Mouse (Mus musculus) embryonic fibroblast, embryonic 13.5 days (primary cell): Measurements from ENCODE around the gene Arid1b. TPM values are rescaled to one million over a fixed set of nuclear protein-coding genes. Genes with fewer than 3 reads are reported as not detected.

Experiments
- H3K27ac ChIP-seq: 2 replicates; pipeline ENCODE4 v1.5.1; 2012; ENCODE audit warnings: low read length, control low read depth, inconsistent platforms; ENCODE audit not compliant: insufficient read depth
- H3K4me1 ChIP-seq: 2 replicates; pipeline ENCODE4 v1.6.1; 2011; ENCODE audit warnings: low read length; ENCODE audit not compliant: control insufficient read depth, insufficient read depth
- H3K4me3 ChIP-seq: 2 replicates; pipeline ENCODE4 v1.5.1; 2011; ENCODE audit warnings: mild to moderate bottlenecking, control low read depth, low read length; ENCODE audit not compliant: insufficient read depth
- CTCF ChIP-seq: IDR thresholded peaks from 2 replicates; pipeline ENCODE4 v1.5.1; 2011; ENCODE audit warnings: mild to moderate bottlenecking, control low read depth, low read length, moderate library complexity, borderline replicate concordance; ENCODE audit not compliant: insufficient read depth
- POLR2A ChIP-seq: IDR thresholded peaks from 2 replicates; pipeline ENCODE4 v1.6.1; 2011; ENCODE audit warnings: low read depth, mild to moderate bottlenecking, control low read depth, low read length, moderate library complexity
- polyA plus RNA-seq: library from polyadenylated mRNA; stranded (reverse); fragments of >200 nt; gene quantifications from 2 replicates; pipeline ENCODE4 v1.2.4, GENCODE M21; 2011; ENCODE audit warnings: low read depth; ENCODE audit not compliant: missing spikeins, insufficient read length

Arid1b gene
- polyA plus RNA-seq, 1 experiment = 21.7 TPM

- TF ChIP-seq POLR2A (no peak), CTCF (no peak)
- Histone ChIP-seq H3K4me3 (no peak overlapping the region), H3K27ac (no peak overlapping the region), H3K4me1 (peaks cover 6% of the 10 kb centered on the region)
Measured at GRCm38 (mm10) chr17:5133831-5134230, 139.7 kb downstream of the Arid1b start.

GRCm38 (mm10) chr17:5134271-5134670 lies 140.1 kb downstream of the Arid1b start:
- TF ChIP-seq POLR2A (no peak), CTCF (no peak)
- Histone ChIP-seq H3K4me1 (peaks cover 6% of the 10 kb centered on the region), H3K4me3 (no peak overlapping the region), H3K27ac (no peak overlapping the region)

- Histone ChIP-seq H3K4me1 (peaks cover 10% of the 10 kb centered on the region), H3K27ac (peak overlapping the region; percentile 67), H3K4me3 (no peak overlapping the region)
- TF ChIP-seq POLR2A = no peak
- TF ChIP-seq CTCF = no peak
Measured at GRCm38 (mm10) chr17:5137936-5138335, 143.8 kb downstream of the Arid1b start.

- Histone ChIP-seq H3K27ac (peak overlapping the region; percentile 82), H3K4me1 (peaks cover 10% of the 10 kb centered on the region), H3K4me3 (no peak overlapping the region)
- TF ChIP-seq POLR2A = no peak
- TF ChIP-seq CTCF = no peak
Measured at GRCm38 (mm10) chr17:5138641-5139205, 144.6 kb downstream of the Arid1b start.

- TF ChIP-seq POLR2A = no peak
- no peak for TF ChIP-seq CTCF
- Histone ChIP-seq H3K4me3 (no peak overlapping the region), H3K27ac (peak overlapping the region; percentile 82), H3K4me1 (peaks cover 10% of the 10 kb centered on the region)
Measured at GRCm38 (mm10) chr17:5139553-5139952, 145.4 kb downstream of the Arid1b start.

GRCm38 (mm10) chr17:5143735-5144439 lies 149.8 kb downstream of the Arid1b start:
- no peak for TF ChIP-seq CTCF
- no peak for TF ChIP-seq POLR2A
- Histone ChIP-seq H3K27ac (no peak overlapping the region), H3K4me3 (no peak overlapping the region), H3K4me1 (peaks cover 4% of the 10 kb centered on the region)

GRCm38 (mm10) chr17:5150660-5151063 lies 156.5 kb downstream of the Arid1b start:
- peaks cover 3% of the 10 kb centered on the region; the same call in 1 of the 2 replicates for H3K4me1 ChIP-seq
- TF ChIP-seq CTCF = no peak
- TF ChIP-seq POLR2A = no peak
- no peak overlapping the region for H3K27ac ChIP-seq
- no peak overlapping the region for H3K4me3 ChIP-seq

- no peak overlapping the region for H3K4me3 ChIP-seq
- peaks cover 3% of the 10 kb centered on the region; the same call in 1 of the 2 replicates for H3K4me1 ChIP-seq
- TF ChIP-seq POLR2A (no peak), CTCF (no peak)
- H3K27ac ChIP-seq = no peak overlapping the region
Measured at GRCm38 (mm10) chr17:5151852-5152251, 157.7 kb downstream of the Arid1b start.

GRCm38 (mm10) chr17:5153461-5153860 lies 159.3 kb downstream of the Arid1b start:
- TF ChIP-seq CTCF (no peak), POLR2A (no peak)
- no peak overlapping the region for H3K27ac ChIP-seq
- H3K4me3 ChIP-seq = no peak overlapping the region
- peaks cover 3% of the 10 kb centered on the region; the same call in 1 of the 2 replicates for H3K4me1 ChIP-seq

- peaks cover 3% of the 10 kb centered on the region; the same call in 1 of the 2 replicates for H3K4me1 ChIP-seq
- no peak overlapping the region for H3K4me3 ChIP-seq
- H3K27ac ChIP-seq = no peak overlapping the region
- TF ChIP-seq POLR2A = no peak
- TF ChIP-seq CTCF = no peak
Measured at GRCm38 (mm10) chr17:5154322-5154721, 160.2 kb downstream of the Arid1b start.

GRCm38 (mm10) chr17:5157609-5158008 lies 163.5 kb downstream of the Arid1b start:
- no peak for TF ChIP-seq POLR2A
- TF ChIP-seq CTCF = no peak
- Histone ChIP-seq H3K4me3 (no peak overlapping the region), H3K4me1 (peaks cover 4% of the 10 kb centered on the region; the same call in 1 of the 2 replicates), H3K27ac (no peak overlapping the region)
